Mouse (Mus musculus): ENCODE measurements around the gene Sox9. TPM values are rescaled to one million over a fixed set of nuclear protein-coding genes. Genes with fewer than 3 reads are reported as not detected.

Gene Sox9
- polyA plus RNA-seq, 1 experiment from 2014 or later: 1.1 TPM

DNA sequence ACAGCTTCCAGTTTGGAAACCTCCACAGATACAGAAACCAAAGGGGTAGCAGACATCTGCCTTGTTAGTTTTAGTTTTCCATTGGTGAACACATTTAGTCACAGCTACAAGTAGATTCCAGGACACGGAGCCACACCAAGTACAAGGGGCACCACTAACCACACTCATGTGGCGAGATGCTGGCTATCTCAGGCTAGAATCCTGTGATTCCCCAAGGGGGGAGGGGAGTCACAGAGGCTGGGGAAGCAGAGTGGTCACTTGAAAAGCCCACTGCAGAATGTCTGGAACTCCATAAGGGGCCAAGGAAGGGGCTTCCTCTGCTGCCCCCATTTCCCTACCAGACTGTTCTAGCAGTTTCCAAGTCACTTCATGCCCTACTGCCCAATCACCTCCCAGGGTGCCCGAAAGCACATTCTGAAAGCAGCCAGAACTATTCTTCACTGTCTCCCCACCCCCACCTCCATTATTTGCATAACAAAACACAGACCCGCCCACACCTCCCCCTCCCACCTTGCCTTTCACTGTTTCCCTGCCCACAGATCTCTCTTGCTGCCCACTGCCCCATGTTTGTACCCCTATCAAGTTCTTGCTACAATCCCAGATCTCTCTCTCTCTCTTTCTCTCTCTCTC is 19.3 kb downstream of the Sox9 start:
- Histone ChIP-seq H3K27ac (no peak overlapping the region), H3K9me3 (replicated peaks) (no peaks in the 10 kb centered on the region), H3K9ac (no peak overlapping the region), H3K4me2 (no peak overlapping the region), H3K4me1 (replicated peaks) (no peaks in the 10 kb centered on the region), H3K27me3 (no peaks in the 10 kb centered on the region), H3K4me3 (replicated peaks) (no peak overlapping the region), H3K36me3 (no peaks in the 10 kb centered on the region)
- ATAC-seq (ENCODE audit: low read depth): no peak
- DNase-seq: no peak
- WGBS (ENCODE audit: insufficient replicate concordance): 26% methylated on average over 4 of the region's 4 CpGs

DNA sequence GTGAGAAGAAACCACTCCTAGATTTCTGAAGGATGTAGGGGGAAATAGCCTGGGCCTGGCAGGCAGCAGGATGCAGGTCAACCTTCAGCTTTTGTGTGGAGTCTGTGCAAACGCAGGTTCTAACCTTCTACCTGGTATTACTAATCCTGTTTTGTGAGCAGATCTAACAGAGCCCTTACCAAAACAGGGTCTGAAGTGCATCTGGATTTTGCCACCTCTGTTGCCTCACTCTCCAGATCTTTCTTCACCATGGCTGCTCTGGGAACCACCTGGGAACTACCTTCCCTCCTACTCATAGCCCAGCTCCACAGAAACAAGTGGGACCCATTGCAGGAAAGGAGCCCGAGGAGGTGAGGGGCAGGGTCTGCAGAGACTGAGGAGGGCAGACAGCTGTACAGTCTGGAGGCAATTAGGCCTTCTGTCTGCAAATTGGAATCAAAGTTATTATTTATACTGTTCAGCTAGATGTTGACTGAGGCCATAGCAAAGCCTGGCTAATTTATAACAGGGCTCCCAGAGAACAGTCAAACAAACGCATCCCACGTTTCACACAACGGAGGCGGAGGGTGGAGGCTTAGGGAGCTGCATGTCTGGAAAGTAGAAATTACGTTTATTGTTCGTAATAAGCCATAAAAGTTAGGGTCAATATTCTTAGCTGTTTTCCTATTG is 25.9 kb downstream of the Sox9 start:
- no peaks in the 10 kb centered on the region for H3K9me3 ChIP-seq (replicated peaks)
- ATAC-seq (ENCODE audit: low read depth) (no peak), DNase-seq (no peak)
- H3K36me3 ChIP-seq: no peaks in the 10 kb centered on the region
- 54% methylated on average over 8 of the region's 8 CpGs for WGBS (ENCODE audit: insufficient replicate concordance)
- no peak overlapping the region for H3K4me3 ChIP-seq (replicated peaks)
- H3K4me2 ChIP-seq: no peak overlapping the region
- no peak overlapping the region for H3K27ac ChIP-seq
- peaks cover 8% of the 10 kb centered on the region for H3K27me3 ChIP-seq
- no peaks in the 10 kb centered on the region for H3K4me1 ChIP-seq (replicated peaks)
- H3K9ac ChIP-seq: no peak overlapping the region

DNA sequence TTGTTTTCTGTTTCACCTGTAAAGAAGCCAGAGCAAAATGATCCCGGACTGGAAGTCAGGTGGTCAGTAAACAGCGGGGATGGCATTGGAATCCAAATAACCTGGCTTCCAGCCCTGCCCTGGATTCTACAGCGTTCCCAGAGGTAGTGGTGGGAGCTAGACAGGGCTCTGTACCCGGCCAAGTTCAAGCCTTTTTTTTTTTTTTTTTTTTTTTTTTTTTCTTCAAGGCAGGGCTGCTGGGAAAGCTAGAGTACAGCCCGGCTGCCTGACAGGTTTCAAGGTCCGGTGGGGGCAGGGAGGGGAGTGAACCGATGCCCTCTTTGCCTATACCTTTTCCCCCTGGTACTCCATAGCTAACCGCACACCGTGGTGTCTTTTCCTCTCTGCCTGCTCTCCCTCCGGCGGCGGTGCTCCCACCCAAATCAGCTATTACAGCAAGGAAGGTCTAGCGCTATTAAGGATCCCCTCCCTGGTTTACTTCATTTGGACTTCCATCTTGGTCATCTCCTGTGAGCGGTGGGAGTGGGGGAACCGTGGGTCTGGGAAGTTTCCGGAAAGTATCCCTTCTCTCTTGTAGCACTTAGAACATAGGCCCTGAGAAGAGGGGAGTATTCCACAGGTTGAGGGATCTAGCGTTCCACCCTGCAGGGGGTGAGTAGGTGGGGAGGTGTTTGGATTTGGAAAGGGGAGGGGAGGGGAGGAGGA is 28.6 kb downstream of the Sox9 start:
- H3K4me1 ChIP-seq (replicated peaks): no peaks in the 10 kb centered on the region
- ATAC-seq (ENCODE audit: low read depth) (no peak), DNase-seq (no peak)
- H3K36me3 ChIP-seq: no peaks in the 10 kb centered on the region
- H3K9ac ChIP-seq: no peak overlapping the region
- H3K27me3 ChIP-seq: peaks cover 8% of the 10 kb centered on the region
- H3K4me2 ChIP-seq: peak overlapping the region; percentile 32
- no peak overlapping the region for H3K27ac ChIP-seq
- no peaks in the 10 kb centered on the region for H3K9me3 ChIP-seq (replicated peaks)
- H3K4me3 ChIP-seq (replicated peaks): no peak overlapping the region
- WGBS (ENCODE audit: insufficient replicate concordance): 3% methylated on average over 17 of the region's 17 CpGs

DNA sequence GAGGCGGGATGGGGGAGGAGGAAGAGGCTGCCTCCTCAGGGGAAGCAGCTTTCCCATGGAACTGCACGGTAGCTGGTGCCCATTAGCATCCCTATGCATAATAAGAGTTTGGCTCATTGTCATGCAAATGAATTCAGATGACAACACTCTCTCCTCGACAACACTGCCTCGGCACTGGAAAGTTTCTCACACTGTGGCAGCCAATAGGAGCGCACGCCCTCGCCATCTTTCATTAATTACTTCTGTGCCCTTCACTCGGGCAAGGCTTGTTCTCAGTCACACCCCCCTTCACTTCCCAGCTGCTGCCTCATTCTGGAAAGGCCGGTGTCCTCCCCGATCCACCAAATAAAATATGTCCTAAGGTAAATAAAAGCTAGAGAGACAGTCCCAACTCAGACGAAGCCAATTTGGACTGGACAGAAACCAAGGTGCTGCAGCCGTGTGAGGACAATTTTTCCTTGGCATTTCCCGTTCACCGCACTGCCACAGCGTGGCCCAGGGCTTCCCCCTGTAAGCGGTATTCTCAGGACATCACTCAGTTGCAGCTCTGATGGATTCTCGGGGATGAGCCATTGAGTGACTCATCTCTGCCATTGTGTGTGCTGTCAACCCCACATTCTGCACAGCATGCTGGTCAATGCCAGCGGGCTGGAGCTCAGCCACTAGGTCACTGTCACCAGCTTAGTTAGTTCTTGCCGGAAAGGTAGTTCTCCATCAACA is 29.3 kb downstream of the Sox9 start:
- H3K27ac ChIP-seq: no peak overlapping the region
- no peak for DNase-seq
- no peak overlapping the region for H3K9ac ChIP-seq
- no peaks in the 10 kb centered on the region for H3K9me3 ChIP-seq (replicated peaks)
- no peak for ATAC-seq (ENCODE audit: low read depth)
- no peak overlapping the region for H3K4me3 ChIP-seq (replicated peaks)
- no peaks in the 10 kb centered on the region for H3K36me3 ChIP-seq
- H3K27me3 ChIP-seq: peaks cover 8% of the 10 kb centered on the region
- H3K4me1 ChIP-seq (replicated peaks): no peaks in the 10 kb centered on the region
- H3K4me2 ChIP-seq: peak overlapping the region; percentile 32
- WGBS (ENCODE audit: insufficient replicate concordance): 8% methylated on average over 19 of the region's 19 CpGs

DNA sequence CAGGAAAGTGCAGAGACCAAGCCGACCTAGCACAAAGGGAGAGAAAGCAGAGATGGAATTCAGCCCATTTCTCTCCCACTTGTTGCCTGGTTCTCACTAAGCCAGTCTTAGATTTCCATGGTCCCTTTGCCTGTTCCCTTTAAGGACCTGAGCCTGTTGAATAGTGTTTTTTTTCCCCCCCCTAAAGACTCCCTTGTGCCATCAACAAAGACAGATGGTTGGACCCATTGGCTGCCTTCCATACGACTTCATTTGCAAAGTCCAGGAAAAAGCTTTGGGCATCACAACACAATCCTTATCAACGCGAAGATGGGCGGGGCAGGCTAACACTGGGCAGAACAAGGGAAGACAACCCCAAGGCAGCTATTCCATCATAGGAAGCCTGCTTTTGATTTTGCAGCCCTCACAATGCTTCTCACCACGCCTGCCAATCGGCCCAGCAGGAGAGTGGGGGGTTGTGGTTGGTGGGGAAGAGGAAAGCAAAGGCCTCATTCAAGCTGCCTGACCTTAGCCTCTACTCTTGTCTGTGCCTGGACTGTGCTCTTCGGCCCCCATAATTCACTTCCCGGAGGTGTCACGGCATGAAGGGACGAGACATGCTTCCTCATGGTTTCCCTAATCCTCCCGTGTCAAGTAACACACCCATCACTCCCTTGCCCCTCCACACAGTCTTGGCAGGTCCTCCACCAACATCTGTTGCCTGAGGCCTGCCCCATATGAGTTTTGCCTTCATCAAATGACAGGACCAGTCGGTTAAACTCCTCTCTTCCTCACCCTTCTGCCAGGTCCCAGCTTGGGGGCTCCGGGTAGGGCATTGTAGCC is 36.0 kb downstream of the Sox9 start:
- Histone ChIP-seq H3K4me2 (no peak overlapping the region), H3K9ac (no peak overlapping the region), H3K27ac (no peak overlapping the region), H3K27me3 (no peaks in the 10 kb centered on the region), H3K36me3 (no peaks in the 10 kb centered on the region), H3K4me3 (replicated peaks) (no peak overlapping the region), H3K9me3 (replicated peaks) (no peaks in the 10 kb centered on the region), H3K4me1 (replicated peaks) (no peaks in the 10 kb centered on the region)
- 54% methylated on average over 14 of the region's 14 CpGs for WGBS (ENCODE audit: insufficient replicate concordance)
- DNase-seq (no peak), ATAC-seq (ENCODE audit: low read depth) (no peak)

DNA sequence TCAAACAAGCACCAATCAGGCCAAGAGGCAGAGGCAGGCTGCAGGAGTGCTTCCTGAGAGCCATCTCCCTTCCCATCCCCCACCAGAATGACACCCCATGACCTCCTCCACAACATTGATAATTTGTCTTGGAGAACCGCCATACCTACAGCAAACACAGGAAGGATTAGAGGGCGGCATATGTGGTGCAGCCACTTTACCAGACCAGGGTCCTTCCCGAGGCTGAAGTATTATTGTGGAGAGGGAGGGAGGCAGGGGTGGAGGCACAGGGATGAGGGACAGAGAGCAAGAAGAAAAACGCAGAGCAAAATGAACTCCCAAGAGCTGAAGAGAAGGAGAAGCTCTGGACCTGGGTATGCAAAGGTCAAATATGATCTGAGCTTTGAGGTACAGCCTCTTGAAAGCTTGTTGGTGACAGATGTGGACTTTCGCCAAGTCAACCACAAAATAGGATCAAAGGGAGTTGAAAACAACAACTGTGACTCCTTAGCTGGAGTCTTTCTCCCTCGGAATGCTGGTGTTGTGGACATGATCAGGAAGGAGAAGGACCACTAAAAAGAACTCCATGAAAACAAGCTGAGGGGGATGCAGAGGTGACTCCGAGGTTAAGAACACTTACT is 36.7 kb downstream of the Sox9 start:
- ATAC-seq (ENCODE audit: low read depth) (no peak), DNase-seq (no peak)

DNA sequence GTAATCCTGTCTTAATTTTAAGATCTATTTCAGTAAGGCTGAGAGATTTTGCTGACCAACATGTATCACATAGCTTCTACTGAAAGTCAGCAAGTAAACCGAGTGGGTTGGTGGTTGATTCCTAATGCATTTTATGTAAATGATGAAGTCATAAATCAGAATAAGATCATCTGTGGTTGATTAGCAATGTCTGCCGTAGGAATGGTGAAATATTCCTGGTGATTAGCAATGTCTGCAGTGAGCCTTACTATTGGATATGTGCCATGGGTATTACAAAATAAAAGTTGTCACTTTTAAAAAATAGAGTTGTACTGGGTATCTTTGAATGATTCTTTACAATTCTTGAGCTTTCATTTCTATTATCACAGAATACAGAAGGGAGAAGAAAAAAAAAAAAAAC is 39.5 kb downstream of the Sox9 start:
- Histone ChIP-seq H3K27ac (no peak overlapping the region), H3K27me3 (no peaks in the 10 kb centered on the region), H3K4me3 (replicated peaks) (no peak overlapping the region), H3K36me3 (no peaks in the 10 kb centered on the region), H3K4me2 (no peak overlapping the region), H3K4me1 (replicated peaks) (no peaks in the 10 kb centered on the region), H3K9me3 (replicated peaks) (no peaks in the 10 kb centered on the region), H3K9ac (no peak overlapping the region)
- DNase-seq (no peak), ATAC-seq (ENCODE audit: low read depth) (no peak)
- WGBS (ENCODE audit: insufficient replicate concordance): 56% methylated on average over 2 of the region's 2 CpGs

More for the DNA sequence above, 36.7 kb downstream of the Sox9 start:
- Histone ChIP-seq H3K27me3 (no peaks in the 10 kb centered on the region), H3K4me3 (replicated peaks) (no peak overlapping the region), H3K4me2 (no peak overlapping the region), H3K36me3 (no peaks in the 10 kb centered on the region), H3K27ac (no peak overlapping the region), H3K4me1 (replicated peaks) (no peaks in the 10 kb centered on the region), H3K9me3 (replicated peaks) (no peaks in the 10 kb centered on the region), H3K9ac (no peak overlapping the region)
- WGBS (ENCODE audit: insufficient replicate concordance): 51% methylated on average over 7 of the region's 7 CpGs

DNA sequence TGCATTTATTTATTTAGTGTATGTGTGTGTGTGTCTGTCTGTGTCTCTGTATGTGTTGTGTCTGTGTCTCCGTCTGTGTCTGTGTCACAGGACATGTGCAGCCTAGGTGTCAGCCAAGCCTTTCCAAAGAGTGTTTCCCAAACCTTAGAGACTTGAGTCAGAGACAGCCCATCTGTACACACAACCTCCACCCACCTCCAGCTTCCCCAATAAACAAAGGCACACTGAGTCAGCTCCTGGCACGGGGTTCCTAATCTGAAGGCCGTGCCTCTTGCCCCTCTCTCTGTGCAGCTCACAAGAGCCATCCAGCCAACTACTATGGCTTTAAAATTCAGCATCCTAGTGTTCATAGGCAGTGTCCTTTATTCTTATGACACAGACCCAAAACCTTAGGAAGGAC is 42.1 kb downstream of the Sox9 start:
- H3K4me1 ChIP-seq (replicated peaks): no peaks in the 10 kb centered on the region
- H3K9ac ChIP-seq: no peak overlapping the region
- no peaks in the 10 kb centered on the region for H3K27me3 ChIP-seq
- H3K4me3 ChIP-seq (replicated peaks): no peak overlapping the region
- H3K27ac ChIP-seq: no peak overlapping the region
- H3K9me3 ChIP-seq (replicated peaks): no peaks in the 10 kb centered on the region
- no peaks in the 10 kb centered on the region for H3K36me3 ChIP-seq
- 69% methylated on average over 3 of the region's 3 CpGs for WGBS (ENCODE audit: insufficient replicate concordance)
- ATAC-seq (ENCODE audit: low read depth) (no peak), DNase-seq (no peak)
- no peak overlapping the region for H3K4me2 ChIP-seq

DNA sequence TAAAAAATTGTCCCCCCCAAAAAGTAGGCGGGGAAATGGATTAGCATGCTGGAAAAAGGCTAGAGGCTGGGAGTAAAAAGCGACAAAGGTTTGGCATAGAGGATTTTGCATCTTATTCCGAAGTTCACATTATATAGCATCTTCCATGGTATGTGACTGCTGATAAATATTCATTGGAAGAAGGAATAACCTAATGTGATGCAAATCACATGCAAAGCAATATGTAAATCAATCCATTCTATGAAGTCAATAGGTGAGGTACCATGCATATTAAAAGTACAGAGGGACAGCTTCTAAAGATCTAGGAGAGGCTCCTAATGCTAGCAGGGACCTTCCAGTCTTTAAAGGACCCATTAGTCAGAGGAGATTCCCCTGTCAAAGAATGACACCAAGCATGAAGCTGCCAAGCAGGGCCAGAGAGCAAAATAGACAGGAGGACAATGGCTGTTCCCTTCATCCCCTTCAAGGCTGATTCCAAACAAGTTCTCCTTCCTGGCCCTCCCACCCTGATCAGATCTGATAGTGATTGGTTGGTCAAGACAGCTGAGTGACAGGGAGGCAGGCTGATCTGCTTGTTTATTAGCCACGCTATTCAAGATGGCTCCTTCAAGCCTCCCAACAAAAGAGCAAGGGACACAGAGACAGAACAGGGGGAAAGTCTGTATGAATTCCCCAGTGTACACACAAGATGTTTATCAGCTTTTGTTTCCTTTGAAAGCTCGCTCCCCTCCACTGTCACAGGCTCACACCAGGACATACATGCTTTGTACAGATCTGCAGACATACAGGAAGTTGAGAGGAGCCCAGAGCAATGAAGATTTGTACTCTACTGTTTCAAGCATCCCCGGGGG is 44.4 kb downstream of the Sox9 start:
- DNase-seq: no peak
- H3K4me3 ChIP-seq (replicated peaks): no peak overlapping the region
- no peak overlapping the region for H3K4me2 ChIP-seq
- no peak overlapping the region for H3K9ac ChIP-seq
- H3K27me3 ChIP-seq: no peaks in the 10 kb centered on the region
- no peaks in the 10 kb centered on the region for H3K9me3 ChIP-seq (replicated peaks)
- no peak for ATAC-seq (ENCODE audit: low read depth)
- H3K4me1 ChIP-seq (replicated peaks): no peaks in the 10 kb centered on the region
- H3K36me3 ChIP-seq: no peaks in the 10 kb centered on the region
- no peak overlapping the region for H3K27ac ChIP-seq
- WGBS (ENCODE audit: insufficient replicate concordance): 64% methylated on average over 6 of the region's 6 CpGs

DNA sequence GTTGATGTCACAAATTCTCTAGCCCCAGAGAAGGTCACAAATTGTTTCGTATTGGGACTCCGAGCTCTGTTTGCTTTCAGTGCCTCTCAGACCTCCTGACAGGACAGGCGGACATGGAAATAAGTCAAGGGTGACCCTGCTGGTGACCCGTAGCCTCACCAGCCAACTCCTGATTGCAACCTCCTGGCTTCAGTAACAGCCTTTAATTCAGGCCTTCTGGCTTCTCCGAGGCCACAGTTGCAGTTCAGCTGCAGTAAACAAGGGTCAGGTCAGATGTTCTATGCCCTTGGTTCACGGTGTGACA is 45.0 kb downstream of the Sox9 start:
- ATAC-seq (ENCODE audit: low read depth) (no peak), DNase-seq (no peak)

More for the DNA sequence above, 45.0 kb downstream of the Sox9 start:
- Histone ChIP-seq H3K4me3 (replicated peaks) (no peak overlapping the region), H3K9ac (no peak overlapping the region), H3K27ac (no peak overlapping the region), H3K4me2 (no peak overlapping the region), H3K9me3 (replicated peaks) (no peaks in the 10 kb centered on the region), H3K36me3 (no peaks in the 10 kb centered on the region), H3K4me1 (replicated peaks) (no peaks in the 10 kb centered on the region), H3K27me3 (no peaks in the 10 kb centered on the region)
- WGBS (ENCODE audit: insufficient replicate concordance): 54% methylated on average over 6 of the region's 6 CpGs
